Mouse (Mus musculus) cerebral cortex, adult 2 months (tissue): ENCODE data around the gene Whrn.

Experiments
- WGBS: fragments of 180-500 bp; shearing (Covaris S2); methylation state at CpG from one replicate; pipeline ENCODE4 v1.1.7; 2018; 5-methylcytosine and 5-hydroxymethylcytosine counted together

Whrn gene

DNA sequence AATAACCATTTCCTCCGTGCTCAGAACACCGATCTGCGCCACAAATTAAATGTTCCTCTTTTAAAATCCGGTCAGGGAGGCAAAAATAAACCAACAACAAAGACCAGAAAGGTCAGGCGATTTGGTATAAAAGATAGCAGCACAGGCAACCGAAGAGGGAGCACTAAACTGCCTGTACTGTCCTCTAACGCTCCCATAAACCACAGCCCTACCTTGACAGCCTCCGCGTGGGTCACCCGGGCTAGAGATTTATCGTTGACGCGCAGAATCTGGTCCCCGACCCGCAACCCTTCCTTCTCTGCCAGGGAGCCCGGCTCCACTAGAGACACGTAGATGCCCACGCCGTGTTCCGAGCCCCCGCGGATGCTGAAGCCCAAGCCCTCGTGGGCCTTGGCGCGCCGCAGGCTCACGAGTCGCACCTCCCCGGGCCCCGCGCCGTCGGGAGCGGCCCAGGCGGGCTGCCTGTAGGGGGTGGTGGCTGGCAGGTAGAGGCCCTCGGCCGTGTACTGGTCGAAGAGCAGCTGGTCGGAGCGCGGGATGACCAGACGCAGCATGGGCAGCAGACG is 1.3 kb downstream of the Whrn start:
- 10% methylated on average over 43 of the region's 43 CpGs for WGBS

DNA sequence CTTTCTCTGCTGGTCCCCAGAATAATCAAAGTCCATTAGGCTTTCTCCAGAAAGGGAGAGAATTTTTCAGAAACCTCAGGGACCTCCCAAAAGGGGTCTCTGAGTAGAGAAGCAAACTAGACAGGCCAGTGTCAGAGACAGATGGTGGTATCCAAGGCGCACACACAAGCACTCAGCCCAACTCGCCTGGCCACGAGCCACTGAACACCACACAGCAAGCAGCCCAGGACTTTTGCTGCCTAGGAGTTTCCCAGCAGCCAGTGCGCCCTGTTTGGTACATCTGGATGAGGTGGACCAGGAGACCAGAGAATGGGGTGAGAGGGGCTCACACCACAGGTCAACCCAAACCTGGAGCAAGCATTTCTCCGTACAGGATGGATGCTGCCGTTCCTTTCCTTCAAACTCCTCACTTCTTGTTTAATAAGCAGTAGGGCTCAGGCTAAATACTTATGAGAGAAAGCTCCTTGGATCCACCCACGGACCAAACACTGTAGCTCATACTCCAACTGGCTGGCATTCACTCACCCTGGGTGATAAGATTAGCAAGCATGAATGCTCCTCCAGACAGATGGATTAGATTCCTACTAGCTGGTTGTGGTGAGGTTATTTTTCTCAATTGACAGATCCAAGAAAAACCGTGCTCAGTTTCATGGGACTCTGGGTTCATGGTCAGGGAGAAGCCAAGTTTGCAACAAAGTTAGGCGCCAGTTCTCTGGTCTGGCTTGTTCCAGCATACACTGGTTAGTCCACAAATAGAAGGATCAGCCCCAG is 2.3 kb downstream of the Whrn start:
- WGBS: 50% methylated on average over 9 of the region's 9 CpGs

DNA sequence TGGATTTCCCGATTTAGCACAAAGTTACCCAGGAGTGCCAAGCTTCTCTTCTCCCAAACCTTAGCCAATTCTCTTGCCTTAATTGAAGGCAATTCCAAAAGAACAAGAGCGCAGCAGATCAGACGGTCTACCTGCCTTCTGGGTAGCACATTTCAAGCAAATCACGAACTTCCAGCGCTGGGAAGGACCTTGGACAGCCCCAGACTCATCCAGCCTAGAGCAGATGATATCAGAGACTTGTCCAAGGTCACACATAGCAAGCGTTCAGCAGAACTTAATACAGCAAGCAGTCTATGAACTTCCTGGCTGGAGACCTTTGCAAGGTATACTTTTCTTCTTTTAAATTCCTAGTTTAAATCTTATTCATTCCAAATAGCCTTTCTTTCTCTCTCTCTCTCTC is 4.3 kb downstream of the Whrn start:
- WGBS: 73% methylated on average over 6 of the region's 6 CpGs

- 65% methylated on average over 3 of the region's 3 CpGs for WGBS
Observed at GRCm38 (mm10) chr4:63490146-63490545, 5.6 kb downstream of the Whrn start.

- 73% methylated on average over 10 of the region's 10 CpGs for WGBS
Observed at GRCm38 (mm10) chr4:63489676-63490075, 6.1 kb downstream of the Whrn start.

GRCm38 (mm10) chr4:63487916-63488315 is 7.9 kb downstream of the Whrn start:
- WGBS: 95% methylated on average over 2 of the region's 2 CpGs

GRCm38 (mm10) chr4:63487256-63487655 is 8.5 kb downstream of the Whrn start:
- WGBS: 73% methylated on average over 6 of the region's 6 CpGs

DNA sequence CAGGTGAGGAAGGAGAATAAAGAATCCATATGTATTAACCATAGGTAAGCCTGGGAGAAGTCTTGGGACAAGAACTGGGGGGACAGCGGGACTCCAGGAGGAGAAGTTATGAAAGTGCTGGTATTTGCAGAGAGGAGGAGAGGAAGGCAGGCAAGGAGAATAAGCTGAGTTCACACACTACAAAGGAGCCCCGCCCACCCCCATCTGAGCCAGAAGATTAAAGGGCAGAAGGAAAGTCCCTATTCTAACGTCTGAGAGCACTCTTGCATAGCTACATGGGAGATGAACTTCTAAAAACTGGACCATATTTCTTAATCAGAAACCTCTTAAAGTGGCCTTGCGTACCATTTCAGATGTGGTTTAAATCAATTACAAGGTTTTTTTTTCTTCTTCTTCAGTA is 9.3 kb downstream of the Whrn start:
- 76% methylated on average over 4 of the region's 4 CpGs for WGBS

- 83% methylated on average over 7 of the region's 7 CpGs for WGBS
Observed at GRCm38 (mm10) chr4:63483741-63484140, 12.1 kb downstream of the Whrn start.

- 71% methylated on average over 11 of the region's 11 CpGs for WGBS
Observed at GRCm38 (mm10) chr4:63480845-63481167, 15.0 kb downstream of the Whrn start.

GRCm38 (mm10) chr4:63480098-63480844 is 15.5 kb downstream of the Whrn start:
- 59% methylated on average over 11 of the region's 11 CpGs for WGBS

GRCm38 (mm10) chr4:63478036-63478435 is 17.8 kb downstream of the Whrn start:
- WGBS: 86% methylated on average over 7 of the region's 7 CpGs

GRCm38 (mm10) chr4:63476891-63477290 is 18.9 kb downstream of the Whrn start:
- WGBS: 94% methylated on average over 6 of the region's 6 CpGs

DNA sequence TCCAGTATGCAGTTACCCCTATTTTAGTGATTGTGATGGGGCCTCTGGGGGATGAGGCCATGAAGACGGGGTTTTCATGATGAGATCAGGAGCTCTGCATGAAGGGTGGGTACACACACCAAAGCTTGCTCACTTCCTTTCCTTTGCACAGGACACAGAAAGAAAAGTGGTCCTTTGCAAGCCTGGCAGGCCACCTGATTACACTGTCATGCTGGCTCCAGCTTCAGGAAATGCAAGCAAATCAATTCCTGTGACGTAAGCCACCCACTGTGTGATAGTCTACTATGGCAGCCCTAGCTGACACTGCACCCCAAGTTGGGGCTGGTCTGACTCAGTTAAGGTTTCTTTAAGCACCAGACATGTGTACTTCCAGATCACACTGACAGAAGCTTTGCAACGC is 20.6 kb downstream of the Whrn start:
- 75% methylated on average over 3 of the region's 3 CpGs for WGBS

GRCm38 (mm10) chr4:63474439-63474838 is 21.4 kb downstream of the Whrn start:
- 63% methylated on average over 2 of the region's 2 CpGs for WGBS

DNA sequence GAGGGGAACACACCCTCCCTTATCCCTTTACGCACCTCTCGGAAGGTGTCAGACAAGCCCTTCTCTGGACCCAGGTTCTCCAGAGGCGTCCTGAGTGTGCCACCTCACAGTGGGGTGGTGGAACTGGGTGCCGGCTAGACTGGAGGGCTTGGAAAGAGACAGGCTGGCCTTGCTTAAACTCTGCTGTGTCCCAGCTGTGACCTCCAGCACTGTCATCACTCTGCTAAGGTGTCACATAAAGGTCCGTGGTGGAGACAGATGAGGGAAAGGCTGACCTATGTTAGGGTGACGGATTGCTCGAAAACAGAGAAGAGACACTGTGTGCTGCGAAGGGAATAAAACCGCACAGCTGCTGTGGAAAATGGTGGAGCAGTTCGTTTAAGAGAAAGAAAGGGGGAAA is 28.5 kb downstream of the Whrn start:
- 88% methylated on average over 9 of the region's 10 CpGs for WGBS

- 93% methylated on average over 6 of the region's 6 CpGs for WGBS
Observed at GRCm38 (mm10) chr4:63466192-63466591, 29.6 kb downstream of the Whrn start.

DNA sequence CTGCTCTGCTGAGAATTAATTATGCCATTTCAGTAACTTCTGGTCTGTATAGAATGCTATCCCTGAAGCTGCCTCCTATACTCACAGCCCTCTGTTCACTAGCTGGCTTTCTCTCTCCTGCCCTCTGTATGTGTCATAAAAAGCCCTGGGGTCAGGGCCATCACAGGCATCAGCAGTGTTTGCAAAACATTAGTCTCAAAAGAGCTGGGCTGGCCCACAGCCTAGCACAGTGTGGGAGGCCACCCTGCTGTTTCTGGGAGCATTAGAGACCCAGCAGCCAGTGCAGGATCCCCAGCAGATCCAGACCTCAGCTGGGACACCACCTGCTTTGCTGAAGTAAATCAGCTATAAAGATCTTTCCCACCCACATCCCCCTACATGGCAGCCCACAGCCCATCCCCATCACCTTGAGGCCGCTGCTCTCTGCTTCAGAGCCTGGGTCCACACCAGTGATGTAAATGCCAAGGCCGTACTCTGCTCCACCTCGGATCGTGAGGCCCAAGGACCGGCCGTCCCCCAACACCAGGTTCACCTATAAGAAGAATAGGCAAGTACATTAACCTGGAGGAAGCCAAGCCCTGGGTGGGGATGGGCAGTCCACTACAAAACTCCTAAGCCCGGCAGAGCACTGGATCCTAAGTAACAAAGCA is 34.8 kb downstream of the Whrn start:
- WGBS: 96% methylated on average over 7 of the region's 7 CpGs

DNA sequence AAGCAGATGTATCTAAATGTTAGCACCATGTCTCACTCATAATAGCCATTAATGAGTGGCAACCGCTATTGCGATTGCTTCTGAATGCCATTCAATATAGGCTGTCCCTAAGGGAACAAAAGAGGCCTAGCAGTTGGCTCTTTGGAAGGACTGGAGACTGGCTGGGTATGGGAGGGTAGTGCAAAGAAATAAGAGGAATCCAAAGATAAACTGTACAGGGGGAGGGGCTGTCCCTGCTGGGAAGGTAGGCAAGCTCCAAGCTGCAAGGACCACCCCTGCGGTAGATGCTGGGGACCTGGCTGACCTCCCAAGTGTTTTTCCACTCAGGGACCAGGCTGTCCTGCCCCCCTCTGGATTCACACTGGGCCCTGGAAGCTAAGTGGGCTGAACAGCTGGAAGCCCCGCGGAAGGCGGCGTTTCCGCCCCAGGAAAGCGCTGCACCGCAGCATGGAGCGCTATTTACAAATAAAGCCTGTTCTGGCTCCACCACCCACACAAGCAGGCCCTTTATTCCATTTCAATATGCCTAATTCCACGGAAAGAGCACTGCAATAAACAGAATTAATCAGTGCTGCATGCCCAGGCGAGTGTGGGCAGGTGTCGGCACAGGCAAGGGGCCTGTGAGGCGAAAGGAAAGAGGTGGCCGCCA is 36.5 kb downstream of the Whrn start:
- WGBS: 43% methylated on average over 16 of the region's 16 CpGs

DNA sequence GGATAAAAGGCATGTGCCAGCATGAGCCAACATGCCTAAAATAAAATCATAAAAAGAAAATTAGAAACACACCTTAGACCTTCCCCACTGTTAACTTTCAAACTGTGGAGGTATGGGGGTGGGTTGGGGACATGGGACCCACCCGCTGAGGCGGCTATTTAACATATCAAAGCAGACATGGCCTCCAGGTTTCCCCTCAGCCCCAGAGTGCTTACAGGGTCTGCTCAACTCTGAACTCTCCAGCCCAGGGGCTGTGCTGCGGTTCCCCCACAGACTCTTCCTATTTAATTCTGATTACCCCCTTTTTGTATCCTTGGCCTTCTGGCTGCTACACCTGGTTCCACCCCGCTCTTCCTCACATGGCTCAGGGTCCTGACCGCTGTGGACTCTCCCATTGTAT is 39.2 kb downstream of the Whrn start:
- WGBS: 91% methylated on average over 5 of the region's 5 CpGs

GRCm38 (mm10) chr4:63453939-63454513 is 41.8 kb downstream of the Whrn start:
- 94% methylated on average over 6 of the region's 6 CpGs for WGBS

GRCm38 (mm10) chr4:63452555-63452954 is 43.2 kb downstream of the Whrn start:
- WGBS: 33% methylated on average over 3 of the region's 3 CpGs
